In genomic region chr4:59318602-59319001, GRCm38 (mm10) we compare ENCODE assay signal across 20 mouse cellular contexts.
DNase-seq lines count a peak whose midpoint lies in the region; ATAC-seq and TF ChIP-seq lines count a peak whose summit lies in the region.
"Had no signal": no experiment of that assay in that cellular context is flagged by ENCODE, and none has a peak within 500 bp of the region (broad histone marks: within the 10 kb centered on the region; RNA-seq: fewer than 3 reads in every experiment).

No protein-coding gene starts in this region.

- TF ChIP-seq POLR2A in MEL (IDR thresholded peaks at IDR 0.05; ENCODE audit: control insufficient read depth in 1 of 2, insufficient read depth in 1 of 2, low read depth in 1 of 2, low read length in 2 of 2, poor library complexity in 1 of 2), result no peak

- H3K9me3 ChIP-seq in MEL (replicated peaks; ENCODE audit: insufficient read depth, low read length), result no peaks in the 10 kb centered on the region
- no peaks in the 10 kb centered on the region for H3K9me3 ChIP-seq in intestine, embryonic 16.5 days (ENCODE audit: control insufficient read depth, low read length)
- H3K9me3 ChIP-seq: heart, embryonic 15.5 days; hindbrain, embryonic 10.5 days; limb, embryonic 13.5 days; neural tube, embryonic 12.5 days had no signal

- 0 out of 2 replicates have a peak overlapping the region, but pooled peaks have one; percentile 37 for H3K4me2 ChIP-seq in intestine, embryonic 16.5 days (ENCODE audit: low read depth, low read length)
- H3K4me2 ChIP-seq: heart, embryonic 15.5 days; limb, embryonic 13.5 days; neural tube, embryonic 12.5 days had no signal

- H3K9ac ChIP-seq in MEL (ENCODE audit: control insufficient read depth, low read depth, low read length, poor library complexity, severe bottlenecking), result no peak overlapping the region
- no peak overlapping the region for H3K9ac ChIP-seq in intestine, embryonic 16.5 days (ENCODE audit: low read depth, low read length)
- H3K9ac ChIP-seq: heart, embryonic 15.5 days; limb, embryonic 13.5 days; neural tube, embryonic 12.5 days had no signal

- peaks cover 4 to 23% of the 10 kb centered on the region in 2 experiments; a peak in 3 of 4 replicates for H3K36me3 ChIP-seq in MEL (ENCODE audit: control insufficient read depth in 1 of 2, insufficient read depth in 2 of 2, low read length in 2 of 2)
- no peaks in the 10 kb centered on the region for H3K36me3 ChIP-seq in intestine, embryonic 16.5 days (ENCODE audit: control insufficient read depth, insufficient read depth, low read length)
- H3K36me3 ChIP-seq: heart, embryonic 15.5 days; hindbrain, embryonic 10.5 days; limb, embryonic 13.5 days; neural tube, embryonic 12.5 days had no signal

- TF ChIP-seq RAD21 in MEL (IDR thresholded peaks at IDR 0.05; ENCODE audit: low read depth, low read length), result 0 out of 2 replicates have a peak, but pooled peaks have one; percentile 1

- H3K4me1 ChIP-seq in MEL (ENCODE audit: control insufficient read depth in 1 of 2, insufficient read depth in 2 of 2, low read length in 2 of 2), result peaks cover 4 to 28% of the 10 kb centered on the region in 2 experiments
- peaks cover 21% of the 10 kb centered on the region for H3K4me1 ChIP-seq in intestine, embryonic 16.5 days (ENCODE audit: control insufficient read depth, insufficient read depth, low read length)

- ATAC-seq in intestine, embryonic 16.5 days, result peak; percentile 79
- ATAC-seq: forebrain, embryonic 14.5 days; midbrain, embryonic 16.5 days had no signal

- H3K27me3 ChIP-seq in MEL (ENCODE audit: control insufficient read depth in 1 of 2, insufficient read depth in 2 of 2, low read length in 2 of 2), result no peaks in the 10 kb centered on the region
- no peaks in the 10 kb centered on the region for H3K27me3 ChIP-seq in intestine, embryonic 16.5 days (replicated peaks; ENCODE audit: control insufficient read depth, insufficient read depth, low read length)
- H3K27me3 ChIP-seq: heart, embryonic 15.5 days; limb, embryonic 13.5 days; neural tube, embryonic 12.5 days had no signal

- 59% methylated on average over 6 of the region's 6 CpGs for WGBS in intestine, embryonic 16.5 days

- TF ChIP-seq EP300 in MEL (IDR thresholded peaks at IDR 0.05; ENCODE audit: low read depth in 1 of 2, low read length in 2 of 2), result no peak

- DNase-seq in heart, adult 11 months, result peak; percentile 78
- DNase-seq in heart, adult 8-10 months (ENCODE audit: low spot score), result no peak
- DNase-seq in MEL (ENCODE audit: low read depth, low spot score), result no peak
- DNase-seq in naive thymus-derived CD4-positive, alpha-beta T cell, adult 2 months (ENCODE audit: low read depth), result peak; percentile 40
- no peak for DNase-seq in right cerebral cortex, postnatal 4 days
- DNase-seq in cerebellum, postnatal 4 days (ENCODE audit: low spot score in 2 of 2), result no peak
- no peak for DNase-seq in cerebellum, postnatal 10 days
- DNase-seq: adrenal gland, postnatal 36 days; cerebellum, adult 8-10 months; embryo, embryonic 11 days; kidney, adult 11 months; layer of hippocampus, adult 9-11 months had no signal

- H3K27ac ChIP-seq in MEL (ENCODE audit: control insufficient read depth, low read depth, low read length), result no peak overlapping the region
- H3K27ac ChIP-seq in intestine, embryonic 16.5 days (ENCODE audit: low read length), result peak overlapping the region; percentile 91
- H3K27ac ChIP-seq: heart, embryonic 15.5 days; hindbrain, embryonic 10.5 days; kidney, postnatal 0 days; limb, embryonic 13.5 days; neural tube, embryonic 12.5 days had no signal

- no peak overlapping the region for H3K4me3 ChIP-seq in MEL (ENCODE audit: control insufficient read depth in 1 of 2, insufficient read depth in 1 of 2, low read depth in 2 of 2, low read length in 2 of 2)
- no peak overlapping the region for H3K4me3 ChIP-seq in intestine, embryonic 16.5 days (ENCODE audit: low read length)
- H3K4me3 ChIP-seq: heart, embryonic 15.5 days; hindbrain, embryonic 10.5 days; limb, embryonic 13.5 days; neural tube, embryonic 12.5 days had no signal

- H3K79me2 ChIP-seq in MEL (ENCODE audit: control insufficient read depth, insufficient read depth, low read length, poor library complexity), result no peaks in the 10 kb centered on the region

- no peak for TF ChIP-seq CTCF in MEL (IDR thresholded peaks at IDR 0.05 in 2 of 3, conservative IDR thresholded peaks at IDR 0.05 in 1 of 3; ENCODE audit: control insufficient read depth in 1 of 3, insufficient read depth in 1 of 3, low read depth in 2 of 3, low read length in 3 of 3, poor library complexity in 1 of 3, severe bottlenecking in 1 of 3)

TF ChIP-seq in MEL, 35 proteins besides CTCF, POLR2A, EP300 and RAD21:
- no peak for TF ChIP-seq CHD2 (IDR thresholded peaks at IDR 0.05; ENCODE audit: low read length)
- no peak for TF ChIP-seq ZNF384 (IDR thresholded peaks at IDR 0.05; ENCODE audit: low read depth, low read length)
- no peak for TF ChIP-seq TAL1 (IDR thresholded peaks at IDR 0.05; ENCODE audit: low read length)
- no peak for TF ChIP-seq ZC3H11A (IDR thresholded peaks at IDR 0.05; ENCODE audit: low read depth, low read length)
- no peak for TF ChIP-seq GATA1 (IDR thresholded peaks at IDR 0.05; ENCODE audit: low read depth, low read length)
- TF ChIP-seq NRF1 (IDR thresholded peaks at IDR 0.05; ENCODE audit: insufficient read depth, low read depth, low read length, poor library complexity, severe bottlenecking), result no peak
- TF ChIP-seq JUND (IDR thresholded peaks at IDR 0.05; ENCODE audit: low read depth, low read length), result no peak
- TF ChIP-seq CHD1 (IDR thresholded peaks at IDR 0.05; ENCODE audit: low read depth, low read length), result no peak

Comparison
In these comparisons a context has a peak if more than half of its experiments do, and no peak if none do; other contexts are left out.
1. DNase-seq: peak in heart, adult 11 months (single experiment) and naive thymus-derived CD4-positive, alpha-beta T cell, adult 2 months (single experiment); none in heart, adult 8-10 months (single experiment), MEL (single experiment), right cerebral cortex, postnatal 4 days (single experiment), cerebellum, postnatal 4 days (0 of 2) and cerebellum, postnatal 10 days (0 of 2).